ENCODE assay signal across 22 mouse cellular contexts in genomic region chr12:59411491-59411890, GRCm38 (mm10).
"Had no signal": no experiment of that assay in that cellular context is flagged by ENCODE, and none has a peak within 500 bp of the region (broad histone marks: within the 10 kb centered on the region; RNA-seq: fewer than 3 reads in every experiment).

No protein-coding gene starts in this region.

- H3K36me3 ChIP-seq: heart, embryonic 10.5 days; heart, embryonic 12.5 days; hindbrain, embryonic 13.5 days; hindbrain, embryonic 15.5 days; kidney, embryonic 15.5 days; limb, embryonic 13.5 days; limb, embryonic 15.5 days; liver, embryonic 12.5 days had no signal

- H3K27me3 ChIP-seq: heart, embryonic 12.5 days; hindbrain, embryonic 13.5 days; hindbrain, embryonic 15.5 days; kidney, embryonic 15.5 days; limb, embryonic 13.5 days; limb, embryonic 15.5 days; liver, embryonic 12.5 days had no signal

- H3K4me3 ChIP-seq: heart, embryonic 10.5 days; heart, embryonic 12.5 days; hindbrain, embryonic 13.5 days; hindbrain, embryonic 15.5 days; kidney, embryonic 15.5 days; limb, embryonic 13.5 days; limb, embryonic 15.5 days; liver, embryonic 12.5 days had no signal

- H3K4me1 ChIP-seq: heart, embryonic 10.5 days; heart, embryonic 12.5 days; hindbrain, embryonic 13.5 days; hindbrain, embryonic 15.5 days; kidney, embryonic 15.5 days; limb, embryonic 13.5 days; limb, embryonic 15.5 days; liver, embryonic 12.5 days had no signal

- H3K9ac ChIP-seq: heart, embryonic 12.5 days; hindbrain, embryonic 13.5 days; hindbrain, embryonic 15.5 days; kidney, embryonic 15.5 days; limb, embryonic 13.5 days; limb, embryonic 15.5 days; liver, embryonic 12.5 days had no signal

- H3K9me3 ChIP-seq: heart, embryonic 10.5 days; heart, embryonic 12.5 days; hindbrain, embryonic 13.5 days; hindbrain, embryonic 15.5 days; kidney, embryonic 15.5 days; limb, embryonic 13.5 days; limb, embryonic 15.5 days; liver, embryonic 12.5 days had no signal

- ATAC-seq: hindbrain, postnatal 0 days; intestine, embryonic 16.5 days; liver, embryonic 12.5 days had no signal

- DNase-seq: gastrocnemius, postnatal 25 days; heart, adult 18-20 months; heart, postnatal 14 days; heart, postnatal 36 days; kidney, adult 11 months; kidney, adult 2 months; kidney, adult 9 months; kidney, postnatal 14 days; kidney, postnatal 36 days; layer of hippocampus, adult 9-11 months; layer of hippocampus, postnatal 36 days; left cerebral cortex, postnatal 4 days had no signal

- H3K27ac ChIP-seq: heart, embryonic 10.5 days; hindbrain, embryonic 13.5 days; hindbrain, embryonic 15.5 days; hindbrain, postnatal 0 days; kidney, embryonic 15.5 days; limb, embryonic 13.5 days; limb, embryonic 15.5 days; liver, embryonic 12.5 days had no signal

- H3K4me2 ChIP-seq: heart, embryonic 12.5 days; hindbrain, embryonic 13.5 days; hindbrain, embryonic 15.5 days; kidney, embryonic 15.5 days; limb, embryonic 13.5 days; limb, embryonic 15.5 days; liver, embryonic 12.5 days had no signal
